Mouse (Mus musculus): ENCODE measurements around the gene Usp7. TPM values are rescaled to one million over a fixed set of nuclear protein-coding genes. Genes with fewer than 3 reads are reported as not detected.
"Not testable (repeated sequence)": the region's sequence is repeated elsewhere in the genome, so short reads cannot be mapped to it uniquely, and the experiment has no call there.

Usp7 gene
- polyA plus RNA-seq, 1 experiment from 2014 or later = 16.9 TPM

GRCm38 (mm10) chr16:8737666-8738541 lies 54.2 kb downstream of the Usp7 start:
- Histone ChIP-seq H3K9me3 (replicated peaks; ENCODE audit: control insufficient read depth, low read length) (no peaks in the 10 kb centered on the region), H3K4me2 (ENCODE audit: low read depth, low read length) (peak overlapping the region; percentile 97), H3K9ac (ENCODE audit: low read length) (peak overlapping the region; percentile 95), H3K36me3 (ENCODE audit: control insufficient read depth, insufficient read depth) (no peaks in the 10 kb centered on the region), H3K27ac (ENCODE audit: low read length) (peak overlapping the region; percentile 74), H3K4me3 (ENCODE audit: low read length) (peak overlapping the region; percentile 99), H3K27me3 (ENCODE audit: control insufficient read depth, insufficient read depth, low read length) (no peaks in the 10 kb centered on the region), H3K4me1 (ENCODE audit: control insufficient read depth, insufficient read depth, low read length) (peaks cover 32% of the 10 kb centered on the region)
- peak; percentile 25 for ATAC-seq (replicated peaks; ENCODE audit: extremely low read depth, insufficient read depth, low FRiP score)
- WGBS = under 1% methylated on average over 82 of the region's 110 CpGs

GRCm38 (mm10) chr16:8737341-8737665 lies 54.8 kb downstream of the Usp7 start:
- ATAC-seq (replicated peaks; ENCODE audit: extremely low read depth, insufficient read depth, low FRiP score) = no peak
- WGBS = under 1% methylated on average over 11 of the region's 11 CpGs
- peak overlapping the region; percentile 15 for H3K27ac ChIP-seq (ENCODE audit: low read length)
- H3K4me1 ChIP-seq (ENCODE audit: control insufficient read depth, insufficient read depth, low read length) = peaks cover 32% of the 10 kb centered on the region
- H3K9me3 ChIP-seq (replicated peaks; ENCODE audit: control insufficient read depth, low read length) = no peaks in the 10 kb centered on the region
- H3K36me3 ChIP-seq (ENCODE audit: control insufficient read depth, insufficient read depth) = no peaks in the 10 kb centered on the region
- H3K27me3 ChIP-seq (ENCODE audit: control insufficient read depth, insufficient read depth, low read length) = no peaks in the 10 kb centered on the region
- H3K4me2 ChIP-seq (ENCODE audit: low read depth, low read length) = peak overlapping the region; percentile 97
- H3K9ac ChIP-seq (ENCODE audit: low read length) = peak overlapping the region; percentile 95
- H3K4me3 ChIP-seq (ENCODE audit: low read length) = peak overlapping the region; percentile 99

- Histone ChIP-seq H3K4me2 (ENCODE audit: low read depth, low read length) (peak overlapping the region; percentile 97), H3K9me3 (replicated peaks; ENCODE audit: control insufficient read depth, low read length) (no peaks in the 10 kb centered on the region), H3K4me1 (ENCODE audit: control insufficient read depth, insufficient read depth, low read length) (peaks cover 36% of the 10 kb centered on the region), H3K9ac (ENCODE audit: low read length) (peak overlapping the region; percentile 95), H3K36me3 (ENCODE audit: control insufficient read depth, insufficient read depth) (no peaks in the 10 kb centered on the region), H3K27me3 (ENCODE audit: control insufficient read depth, insufficient read depth, low read length) (no peaks in the 10 kb centered on the region), H3K4me3 (ENCODE audit: low read length) (peak overlapping the region; percentile 99), H3K27ac (ENCODE audit: low read length) (no peak overlapping the region)
- 6% methylated on average over 7 of the region's 7 CpGs for WGBS
- no peak for ATAC-seq (replicated peaks; ENCODE audit: extremely low read depth, insufficient read depth, low FRiP score)
Observed at GRCm38 (mm10) chr16:8736757-8737156, 55.4 kb downstream of the Usp7 start.

- H3K27me3 ChIP-seq (ENCODE audit: control insufficient read depth, insufficient read depth, low read length) = no peaks in the 10 kb centered on the region
- no peak overlapping the region for H3K27ac ChIP-seq (ENCODE audit: low read length)
- H3K4me1 ChIP-seq (ENCODE audit: control insufficient read depth, insufficient read depth, low read length) = peaks cover 36% of the 10 kb centered on the region
- no peak for ATAC-seq (replicated peaks; ENCODE audit: extremely low read depth, insufficient read depth, low FRiP score)
- H3K4me3 ChIP-seq (ENCODE audit: low read length) = peak overlapping the region; percentile 99
- peak overlapping the region; percentile 95 for H3K9ac ChIP-seq (ENCODE audit: low read length)
- peak overlapping the region; percentile 97 for H3K4me2 ChIP-seq (ENCODE audit: low read depth, low read length)
- 16% methylated on average over 8 of the region's 8 CpGs for WGBS
- H3K36me3 ChIP-seq (ENCODE audit: control insufficient read depth, insufficient read depth) = no peaks in the 10 kb centered on the region
- no peaks in the 10 kb centered on the region for H3K9me3 ChIP-seq (replicated peaks; ENCODE audit: control insufficient read depth, low read length)
Observed at GRCm38 (mm10) chr16:8736032-8736431, 56.1 kb downstream of the Usp7 start.

- peaks cover 36% of the 10 kb centered on the region for H3K4me1 ChIP-seq (ENCODE audit: control insufficient read depth, insufficient read depth, low read length)
Observed at GRCm38 (mm10) chr16:8734693-8735092, 57.4 kb downstream of the Usp7 start.

GRCm38 (mm10) chr16:8733624-8734023 lies 58.5 kb downstream of the Usp7 start:
- Histone ChIP-seq H3K4me1 (ENCODE audit: control insufficient read depth, insufficient read depth, low read length) (peaks cover 42% of the 10 kb centered on the region), H3K27me3 (ENCODE audit: control insufficient read depth, insufficient read depth, low read length) (no peaks in the 10 kb centered on the region), H3K27ac (ENCODE audit: low read length) (no peak overlapping the region), H3K36me3 (ENCODE audit: control insufficient read depth, insufficient read depth) (no peaks in the 10 kb centered on the region), H3K9ac (ENCODE audit: low read length) (no peak overlapping the region), H3K9me3 (replicated peaks; ENCODE audit: control insufficient read depth, low read length) (no peaks in the 10 kb centered on the region), H3K4me2 (ENCODE audit: low read depth, low read length) (no peak overlapping the region), H3K4me3 (ENCODE audit: low read length) (no peak overlapping the region)
- ATAC-seq (replicated peaks; ENCODE audit: extremely low read depth, insufficient read depth, low FRiP score) = no peak
- 89% methylated on average over 4 of the region's 4 CpGs for WGBS

More at GRCm38 (mm10) chr16:8734693-8735092, 57.4 kb downstream of the Usp7 start:
- Histone ChIP-seq H3K9ac (ENCODE audit: low read length) (no peak overlapping the region), H3K36me3 (ENCODE audit: control insufficient read depth, insufficient read depth) (no peaks in the 10 kb centered on the region), H3K4me2 (ENCODE audit: low read depth, low read length) (no peak overlapping the region), H3K9me3 (replicated peaks; ENCODE audit: control insufficient read depth, low read length) (no peaks in the 10 kb centered on the region), H3K27ac (ENCODE audit: low read length) (no peak overlapping the region), H3K4me3 (ENCODE audit: low read length) (no peak overlapping the region), H3K27me3 (ENCODE audit: control insufficient read depth, insufficient read depth, low read length) (no peaks in the 10 kb centered on the region)
- 54% methylated on average over 4 of the region's 4 CpGs for WGBS
- ATAC-seq (replicated peaks; ENCODE audit: extremely low read depth, insufficient read depth, low FRiP score) = no peak

GRCm38 (mm10) chr16:8732450-8732849 lies 59.7 kb downstream of the Usp7 start:
- not testable (repeated sequence) for H3K4me2 ChIP-seq (ENCODE audit: low read depth, low read length); H3K36me3 ChIP-seq (ENCODE audit: control insufficient read depth, insufficient read depth); H3K27me3 ChIP-seq (ENCODE audit: control insufficient read depth, insufficient read depth, low read length); H3K9ac ChIP-seq (ENCODE audit: low read length); H3K4me3 ChIP-seq (ENCODE audit: low read length); H3K9me3 ChIP-seq (replicated peaks; ENCODE audit: control insufficient read depth, low read length); ATAC-seq (replicated peaks; ENCODE audit: extremely low read depth, insufficient read depth, low FRiP score); H3K27ac ChIP-seq (ENCODE audit: low read length)
- WGBS = 88% methylated on average over 3 of the region's 4 CpGs
- peaks cover 44% of the 10 kb centered on the region for H3K4me1 ChIP-seq (ENCODE audit: control insufficient read depth, insufficient read depth, low read length)

GRCm38 (mm10) chr16:8731630-8732029 lies 60.5 kb downstream of the Usp7 start:
- H3K9ac ChIP-seq (ENCODE audit: low read length) = no peak overlapping the region
- H3K27me3 ChIP-seq (ENCODE audit: control insufficient read depth, insufficient read depth, low read length) = no peaks in the 10 kb centered on the region
- H3K4me2 ChIP-seq (ENCODE audit: low read depth, low read length) = no peak overlapping the region
- peak overlapping the region; percentile 29; the same call in 1 of the 2 replicates for H3K27ac ChIP-seq (ENCODE audit: low read length)
- no peak overlapping the region for H3K4me3 ChIP-seq (ENCODE audit: low read length)
- ATAC-seq (replicated peaks; ENCODE audit: extremely low read depth, insufficient read depth, low FRiP score) = no peak
- no peaks in the 10 kb centered on the region for H3K9me3 ChIP-seq (replicated peaks; ENCODE audit: control insufficient read depth, low read length)
- H3K36me3 ChIP-seq (ENCODE audit: control insufficient read depth, insufficient read depth) = no peaks in the 10 kb centered on the region
- 74% methylated on average over 7 of the region's 7 CpGs for WGBS
- peaks cover 39% of the 10 kb centered on the region for H3K4me1 ChIP-seq (ENCODE audit: control insufficient read depth, insufficient read depth, low read length)

GRCm38 (mm10) chr16:8728111-8728748 lies 63.9 kb downstream of the Usp7 start:
- Histone ChIP-seq H3K4me2 (ENCODE audit: low read depth, low read length) (no peak overlapping the region), H3K27me3 (ENCODE audit: control insufficient read depth, insufficient read depth, low read length) (no peaks in the 10 kb centered on the region), H3K9me3 (replicated peaks; ENCODE audit: control insufficient read depth, low read length) (no peaks in the 10 kb centered on the region), H3K36me3 (ENCODE audit: control insufficient read depth, insufficient read depth) (no peaks in the 10 kb centered on the region), H3K27ac (ENCODE audit: low read length) (no peak overlapping the region), H3K4me3 (ENCODE audit: low read length) (no peak overlapping the region), H3K9ac (ENCODE audit: low read length) (no peak overlapping the region), H3K4me1 (ENCODE audit: control insufficient read depth, insufficient read depth, low read length) (peaks cover 12% of the 10 kb centered on the region; the same call in 1 of the 2 replicates)
- 83% methylated on average over 5 of the region's 5 CpGs for WGBS
- no peak for ATAC-seq (replicated peaks; ENCODE audit: extremely low read depth, insufficient read depth, low FRiP score)
